Mouse (Mus musculus): ENCODE measurements at regions not wholly inside any gene's neighbourhood (a gene's known extent, or its start where the extent isn't known, plus 50 kb on each side); places are given as distances from the start of the nearest gene placed in this dataset.

GRCm38 (mm10) chrX:76680890-76681289, 78.2 kb upstream of the Cldn34d start:
- ATAC-seq (no peak), DNase-seq (ENCODE audit: low read depth, low spot score) (no peak)
- in situ Hi-C loops (cut with MboI; ENCODE audit: low pct_unique_long_range_greater_than_20kb), result no loop called here
- ChIA-PET CTCF (no interaction called here), POLR2A (no interaction called here)
- peaks cover 20% of the 10 kb centered on the region for H3K27me3 ChIP-seq
- peak; percentile 28 for TF ChIP-seq CTCF (IDR thresholded peaks at IDR 0.05)

All from Patski (cell line).